In the genomic region with DNA sequence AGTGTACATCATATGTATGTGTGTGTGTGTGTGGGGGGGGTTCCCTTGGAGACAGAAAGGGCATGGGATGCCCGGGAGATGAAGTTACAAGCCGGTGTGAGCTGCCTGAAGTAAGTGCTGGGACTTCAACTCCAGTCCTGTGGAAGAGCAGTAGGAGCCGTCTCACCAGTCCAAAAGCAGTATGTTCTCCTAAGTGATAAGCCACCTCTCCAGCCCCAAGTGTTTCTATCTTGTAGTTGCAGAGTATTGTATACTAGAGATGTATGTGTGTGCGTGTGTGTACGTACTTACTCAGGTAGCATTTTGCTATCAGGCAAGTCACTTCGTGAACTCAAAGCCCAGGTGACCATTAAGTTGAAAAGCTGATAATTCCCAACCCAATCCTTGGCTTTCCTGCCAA, we compare ENCODE assay signal across 14 mouse cellular contexts.
"Had no signal": no experiment of that assay in that cellular context is flagged by ENCODE, and none has a peak within 500 bp of the region (broad histone marks: within the 10 kb centered on the region; RNA-seq: fewer than 3 reads in every experiment).

No protein-coding gene starts in this region.

- H3K36me3 ChIP-seq: midbrain, embryonic 15.5 days; stomach, embryonic 15.5 days had no signal

- H3K4me1 ChIP-seq: midbrain, embryonic 13.5 days; midbrain, embryonic 15.5 days; neural tube, embryonic 12.5 days had no signal

- DNase-seq: lung, adult 18-20 months; lung, embryonic 14.5 days; lung, postnatal 10 days; right cerebral cortex, postnatal 14 days; thymus, adult 2 months; thymus, postnatal 25 days; thymus, postnatal 4 days had no signal

- H3K4me2 ChIP-seq: lung, embryonic 14.5 days; midbrain, embryonic 11.5 days; midbrain, embryonic 13.5 days; midbrain, embryonic 15.5 days; neural tube, embryonic 12.5 days; stomach, embryonic 15.5 days had no signal

- H3K27ac ChIP-seq: macrophage; midbrain, embryonic 13.5 days; midbrain, embryonic 15.5 days; neural tube, embryonic 12.5 days; stomach, embryonic 15.5 days; stomach, postnatal 0 days had no signal

- H3K4me3 ChIP-seq: midbrain, embryonic 13.5 days; midbrain, embryonic 15.5 days; neural tube, embryonic 12.5 days; stomach, embryonic 15.5 days had no signal

- ATAC-seq: midbrain, embryonic 13.5 days; midbrain, embryonic 15.5 days had no signal

- H3K27me3 ChIP-seq: midbrain, embryonic 13.5 days; midbrain, embryonic 15.5 days; neural tube, embryonic 12.5 days; stomach, embryonic 15.5 days had no signal

- H3K9me3 ChIP-seq: midbrain, embryonic 13.5 days; midbrain, embryonic 15.5 days; neural tube, embryonic 12.5 days; stomach, embryonic 15.5 days had no signal

- H3K9ac ChIP-seq: lung, embryonic 14.5 days; midbrain, embryonic 13.5 days; midbrain, embryonic 15.5 days; neural tube, embryonic 12.5 days; stomach, embryonic 15.5 days had no signal
